Mouse (Mus musculus) cerebellum, adult 2 months (tissue): ENCODE measurements around the gene Fhl2.

Experiments
- CTCF ChIP-seq: fragments of 200-500 bp; IDR thresholded peaks from 2 replicates; pipeline ENCODE4 v1.5.1; 2011; ENCODE audit warnings: low read depth, mild to moderate bottlenecking, control low read depth, low read length, moderate library complexity, borderline replicate concordance; ENCODE audit not compliant: insufficient read depth
- POLR2A ChIP-seq: fragments of 200-500 bp; IDR thresholded peaks from 2 replicates; pipeline ENCODE4 v1.6.1; 2011; ENCODE audit warnings: low read length, control low read depth, borderline replicate concordance; ENCODE audit not compliant: insufficient read depth

DNA sequence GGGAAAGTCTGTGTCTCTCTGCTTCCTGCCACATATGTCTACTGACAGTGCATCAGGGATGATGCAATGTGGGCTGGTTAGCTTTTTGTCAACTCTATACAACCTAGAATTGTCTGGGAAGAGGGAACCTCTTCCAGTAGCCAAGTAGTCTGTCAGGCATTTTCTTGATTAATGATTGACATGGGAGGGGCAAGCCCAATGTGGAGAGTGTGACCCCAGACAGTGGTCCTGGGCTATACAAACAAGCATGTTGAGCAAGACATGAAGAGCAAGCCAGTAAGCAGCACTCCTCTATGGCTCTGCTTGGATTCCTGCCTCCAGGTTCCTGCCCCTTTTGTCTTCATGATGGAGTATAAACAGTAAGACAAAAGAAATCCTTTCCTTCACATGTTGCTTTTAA, 69.6 kb downstream of the Fhl2 start:
- no peak for TF ChIP-seq CTCF
- no peak for TF ChIP-seq POLR2A
